16 mouse cellular contexts compared by ENCODE assay signal in the genomic region with DNA sequence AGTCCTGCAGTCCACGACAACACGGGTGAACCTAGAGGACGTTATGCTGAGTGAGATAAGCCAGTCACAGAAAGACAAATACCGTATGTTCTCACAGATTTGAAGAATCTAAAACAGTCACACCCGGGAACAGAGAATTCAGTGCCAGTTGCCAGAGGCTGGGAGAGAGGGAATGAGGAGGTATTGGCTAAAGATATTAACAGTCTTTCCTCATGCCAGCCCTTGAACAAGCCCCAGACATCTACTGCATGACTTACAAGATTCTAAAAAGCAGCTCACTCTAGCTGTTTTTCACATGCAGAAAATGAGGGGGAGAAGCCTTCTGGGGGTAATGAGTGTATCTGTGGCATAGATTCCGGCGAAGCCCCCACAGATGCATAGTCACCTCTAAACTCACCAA.
"Had no signal": no experiment of that assay in that cellular context is flagged by ENCODE, and none has a peak within 500 bp of the region (broad histone marks: within the 10 kb centered on the region; RNA-seq: fewer than 3 reads in every experiment).

No protein-coding gene starts in this region.

- H3K36me3 ChIP-seq: limb, embryonic 13.5 days; liver, embryonic 13.5 days; midbrain, embryonic 13.5 days had no signal

- H3K9ac ChIP-seq: limb, embryonic 13.5 days; liver, embryonic 13.5 days; lung, embryonic 14.5 days; midbrain, embryonic 13.5 days had no signal

- H3K27me3 ChIP-seq: limb, embryonic 13.5 days; liver, embryonic 13.5 days; midbrain, embryonic 13.5 days had no signal

- ATAC-seq: intestine, embryonic 16.5 days; lung, postnatal 0 days; midbrain, embryonic 13.5 days; midbrain, embryonic 16.5 days had no signal

- H3K4me3 ChIP-seq: limb, embryonic 13.5 days; liver, embryonic 13.5 days; midbrain, embryonic 13.5 days had no signal

- DNase-seq: kidney, adult 18-20 months; kidney, adult 9 months; kidney, postnatal 14 days; kidney, postnatal 4 days; left cerebral cortex, postnatal 4 days; liver; liver, embryonic 13.5 days; lung, embryonic 14.5 days; thymus, adult 18-20 months; thymus, postnatal 36 days had no signal

- H3K4me1 ChIP-seq: liver, embryonic 13.5 days; midbrain, embryonic 13.5 days had no signal

- H3K9me3 ChIP-seq: limb, embryonic 13.5 days; liver, embryonic 13.5 days; midbrain, embryonic 13.5 days had no signal

- H3K4me2 ChIP-seq: limb, embryonic 13.5 days; liver, embryonic 13.5 days; lung, embryonic 14.5 days; midbrain, embryonic 13.5 days had no signal

- H3K27ac ChIP-seq: limb, embryonic 13.5 days; liver, embryonic 13.5 days; macrophage; midbrain, embryonic 13.5 days had no signal
